Mouse (Mus musculus) heart, embryonic 14.5 days (tissue): ENCODE data around the gene Etnk2. TPM values are rescaled to one million over a fixed set of nuclear protein-coding genes. Genes with fewer than 3 reads are reported as not detected.

Experiments
- ATAC-seq: fragments of 200-750 bp; cut with Nextera tagmentation; 2 replicates; pipeline ENCODE4 v1.8.0; 2017; ENCODE audit warnings: low read depth, moderate TSS enrichment; ENCODE audit not compliant: insufficient number of reproducible peaks, insufficient read depth, low FRiP score
- H3K27ac ChIP-seq, 2 experiments: fragments of 200-500 bp in 1 of 2; fragments of 300-500 bp in 1 of 2; sonication (generic) in 1 of 2; replicated peaks in 1 of 2; 2 replicates each; pipeline ENCODE4 v1.5.1; 2012 to 2014; ENCODE audit warnings: low read depth in 2 of 2, low read length in 2 of 2, control low read depth in 1 of 2, mild to moderate bottlenecking in 1 of 2, mixed read lengths in 1 of 2; ENCODE audit not compliant: control insufficient read depth in 1 of 2, insufficient read depth in 1 of 2
- H3K27me3 ChIP-seq: fragments of 300-500 bp; sonication (generic); 2 replicates; pipeline ENCODE4 v1.6.1; 2014; ENCODE audit warnings: mild to moderate bottlenecking, low read length, control low read depth; ENCODE audit not compliant: control insufficient read depth, insufficient read depth
- H3K36me3 ChIP-seq: fragments of 300-500 bp; sonication (generic); 2 replicates; pipeline ENCODE4 v1.6.1; 2014; ENCODE audit warnings: mild to moderate bottlenecking, control low read depth, low read length, mixed read lengths; ENCODE audit not compliant: control insufficient read depth, insufficient read depth
- H3K4me1 ChIP-seq, 2 experiments: fragments of 200-500 bp in 1 of 2; fragments of 300-500 bp in 1 of 2; sonication (generic) in 1 of 2; 2 replicates each; pipeline ENCODE4 v1.6.1; 2012 to 2014; ENCODE audit warnings: low read length in 2 of 2, control low read depth in 1 of 2, mixed read lengths in 1 of 2; ENCODE audit not compliant: control insufficient read depth in 2 of 2, insufficient read depth in 2 of 2
- H3K4me2 ChIP-seq: fragments of 300-500 bp; sonication (generic); 2 replicates; pipeline ENCODE4 v1.6.1; 2014; ENCODE audit warnings: mild to moderate bottlenecking, low read length
- H3K4me3 ChIP-seq, 2 experiments: fragments of 200-500 bp in 1 of 2; fragments of 300-500 bp in 1 of 2; sonication (generic) in 1 of 2; 2 replicates each; pipeline ENCODE4 v1.5.1; 2012 to 2014; ENCODE audit warnings: low read length in 2 of 2, mild to moderate bottlenecking in 2 of 2, control low read depth in 1 of 2, low read depth in 1 of 2, moderate library complexity in 1 of 2; ENCODE audit not compliant: control insufficient read depth in 1 of 2, insufficient read depth in 1 of 2
- H3K9ac ChIP-seq: fragments of 300-500 bp; sonication (generic); 2 replicates; pipeline ENCODE4 v1.6.1; 2014; ENCODE audit warnings: mild to moderate bottlenecking, low read length
- H3K9me3 ChIP-seq: fragments of 300-500 bp; sonication (generic); 2 replicates; pipeline ENCODE4 v1.6.1; 2016; ENCODE audit warnings: low read length, control low read depth; ENCODE audit not compliant: control insufficient read depth
- WGBS: fragments of 180-500 bp; shearing (Covaris S2); extraction: QIAGEN DNeasy Blood & Tissue Kit; methylation state at CpG from one replicate; pipeline ENCODE4 v1.1.7; 2014; 5-methylcytosine and 5-hydroxymethylcytosine counted together
- polyA plus RNA-seq: library from polyadenylated mRNA; unstranded; fragments of >200 nt; fragmentation: Nextera tagmentation; extraction: Ambion mirVana; gene quantifications from 2 replicates; pipeline ENCODE4 v1.2.1, GENCODE M21; 2014

Gene Etnk2
- polyA plus RNA-seq, 1 experiment from 2014 or later = 1.6 TPM

GRCm38 (mm10) chr1:133325951-133326350 is 37.4 kb upstream of the Etnk2 start:
- no peak for ATAC-seq
- Histone ChIP-seq H3K4me3 (no peak overlapping the region), H3K27me3 (peaks cover 27% of the 10 kb centered on the region)

GRCm38 (mm10) chr1:133327094-133327493 is 36.3 kb upstream of the Etnk2 start:
- Histone ChIP-seq H3K27me3 (peaks cover 33% of the 10 kb centered on the region), H3K4me1 (peaks cover 4 to 6% of the 10 kb centered on the region in 2 experiments; a peak in 1 of 4 replicates), H3K4me2 (no peak overlapping the region), H3K9ac (no peak overlapping the region), H3K27ac (no peak overlapping the region), H3K9me3 (no peaks in the 10 kb centered on the region), H3K4me3 (no peak overlapping the region), H3K36me3 (no peaks in the 10 kb centered on the region)
- 54% methylated on average over 5 of the region's 5 CpGs for WGBS
- ATAC-seq = no peak

More at GRCm38 (mm10) chr1:133325951-133326350, 37.4 kb upstream of the Etnk2 start:
- H3K4me2 ChIP-seq = no peak overlapping the region
- no peaks in the 10 kb centered on the region for H3K36me3 ChIP-seq
- H3K27ac ChIP-seq = no peak overlapping the region
- no peak overlapping the region for H3K9ac ChIP-seq
- no peaks in the 10 kb centered on the region for H3K9me3 ChIP-seq
- WGBS = 77% methylated on average over 8 of the region's 8 CpGs
- H3K4me1 ChIP-seq = peaks cover 4 to 6% of the 10 kb centered on the region in 2 experiments; a peak in 1 of 4 replicates

- Histone ChIP-seq H3K36me3 (no peaks in the 10 kb centered on the region), H3K9me3 (no peaks in the 10 kb centered on the region), H3K4me1 (peaks cover 4 to 6% of the 10 kb centered on the region in 2 experiments; a peak in 1 of 4 replicates), H3K4me3 (no peak overlapping the region), H3K9ac (no peak overlapping the region), H3K4me2 (no peak overlapping the region), H3K27me3 (peaks cover 33% of the 10 kb centered on the region), H3K27ac (no peak overlapping the region)
- 79% methylated on average over 6 of the region's 6 CpGs for WGBS
- ATAC-seq = no peak
These were observed 35.0 kb upstream of the Etnk2 start for GRCm38 (mm10) chr1:133328299-133328795.

- 8% methylated on average over 34 of the region's 34 CpGs for WGBS
- H3K9ac ChIP-seq = peak overlapping the region; percentile 56
- no peak for ATAC-seq
These were observed 34.3 kb upstream of the Etnk2 start for GRCm38 (mm10) chr1:133328896-133329637.

GRCm38 (mm10) chr1:133329638-133329964 is 33.8 kb upstream of the Etnk2 start:
- H3K36me3 ChIP-seq = no peaks in the 10 kb centered on the region
- 29% methylated on average over 7 of the region's 7 CpGs for WGBS
- peak overlapping the region; percentile 71 for H3K4me2 ChIP-seq
- no peaks in the 10 kb centered on the region for H3K9me3 ChIP-seq
- no peak for ATAC-seq
- peak overlapping the region; percentile 30 to 31 for H3K4me3 ChIP-seq
- H3K27ac ChIP-seq = no peak overlapping the region
- H3K9ac ChIP-seq = peak overlapping the region; percentile 56; the same call in 1 of the 2 replicates
- peaks cover 33% of the 10 kb centered on the region for H3K27me3 ChIP-seq
- H3K4me1 ChIP-seq = peaks cover 4 to 6% of the 10 kb centered on the region in 2 experiments; a peak in 1 of 4 replicates

More at GRCm38 (mm10) chr1:133328896-133329637, 34.3 kb upstream of the Etnk2 start:
- Histone ChIP-seq H3K36me3 (no peaks in the 10 kb centered on the region), H3K4me1 (peaks cover 4 to 6% of the 10 kb centered on the region in 2 experiments; a peak in 1 of 4 replicates), H3K27ac (no peak overlapping the region), H3K4me2 (peak overlapping the region; percentile 71), H3K9me3 (no peaks in the 10 kb centered on the region), H3K4me3 (peak overlapping the region; percentile 30 to 31), H3K27me3 (peaks cover 33% of the 10 kb centered on the region)

- no peak for ATAC-seq
- Histone ChIP-seq H3K36me3 (no peaks in the 10 kb centered on the region), H3K4me3 (no peak overlapping the region), H3K27ac (no peak overlapping the region), H3K9ac (no peak overlapping the region), H3K4me2 (no peak overlapping the region), H3K9me3 (no peaks in the 10 kb centered on the region), H3K27me3 (peaks cover 33% of the 10 kb centered on the region), H3K4me1 (peaks cover 4 to 6% of the 10 kb centered on the region in 2 experiments; a peak in 1 of 4 replicates)
- 66% methylated on average over 3 of the region's 3 CpGs for WGBS
These were observed 32.2 kb upstream of the Etnk2 start for GRCm38 (mm10) chr1:133331142-133331541.

- no peak for ATAC-seq
- Histone ChIP-seq H3K4me1 (peaks cover 4 to 6% of the 10 kb centered on the region in 2 experiments; a peak in 1 of 4 replicates), H3K36me3 (no peaks in the 10 kb centered on the region), H3K27ac (no peak overlapping the region), H3K9ac (no peak overlapping the region), H3K27me3 (peaks cover 31% of the 10 kb centered on the region), H3K4me2 (no peak overlapping the region), H3K4me3 (no peak overlapping the region), H3K9me3 (no peaks in the 10 kb centered on the region)
- WGBS = 83% methylated on average over 11 of the region's 11 CpGs
These were observed 30.5 kb upstream of the Etnk2 start for GRCm38 (mm10) chr1:133332656-133333430.
